Mouse (Mus musculus) spleen, adult 2 months (tissue): ENCODE measurements at regions not wholly inside any gene's neighbourhood (a gene's known extent, or its start where the extent isn't known, plus 50 kb on each side); places are given as distances from the start of the nearest gene placed in this dataset.

Source experiments
- DNase-seq, 2 experiments: peaks; one replicate each; pipeline versions ENCODE4 v3.0.0 to v3.0.0-alpha.2; 2012 to 2021; ENCODE audit warnings: low spot score in 2 of 2, low read depth in 1 of 2
- H3K27ac ChIP-seq: fragments of 200-500 bp; 2 replicates; pipeline ENCODE4 v1.5.1; 2012; ENCODE audit warnings: low read length, inconsistent platforms; ENCODE audit not compliant: insufficient read depth
- H3K27me3 ChIP-seq: fragments of 200-500 bp; 2 replicates; pipeline ENCODE4 v1.6.1; 2012; ENCODE audit warnings: mild to moderate bottlenecking, moderate library complexity, low read length, inconsistent platforms; ENCODE audit not compliant: control insufficient read depth, insufficient read depth
- H3K36me3 ChIP-seq: fragments of 200-500 bp; 2 replicates; pipeline ENCODE4 v1.6.1; 2012; ENCODE audit warnings: mild to moderate bottlenecking, low read length, inconsistent platforms; ENCODE audit not compliant: control insufficient read depth, insufficient read depth
- H3K4me1 ChIP-seq: fragments of 200-500 bp; 2 replicates; pipeline ENCODE4 v1.6.1; 2011; ENCODE audit warnings: inconsistent platforms; ENCODE audit not compliant: control insufficient read depth, insufficient read depth, insufficient read length
- H3K4me3 ChIP-seq: fragments of 200-500 bp; 2 replicates; pipeline ENCODE4 v1.5.1; 2011; ENCODE audit warnings: mild to moderate bottlenecking, inconsistent platforms; ENCODE audit not compliant: insufficient read depth, insufficient read length; ENCODE audit errors: extremely low read depth
- CTCF ChIP-seq: fragments of 200-500 bp; IDR thresholded peaks from 2 replicates; pipeline ENCODE4 v1.5.1; 2011; ENCODE audit warnings: mild to moderate bottlenecking, inconsistent platforms; ENCODE audit not compliant: insufficient read depth, insufficient read length, insufficient replicate concordance; ENCODE audit errors: extremely low read depth
- POLR2A ChIP-seq: fragments of 200-500 bp; IDR thresholded peaks from 2 replicates; pipeline ENCODE4 v1.6.1; 2011; ENCODE audit warnings: low read depth, low read length, inconsistent platforms
- WGBS: fragments of 180-500 bp; shearing (Covaris S2); methylation state at CpG from one replicate; pipeline ENCODE4 v1.1.7; 2018; 5-methylcytosine and 5-hydroxymethylcytosine counted together

- H3K36me3 ChIP-seq: no peaks in the 10 kb centered on the region
- 83% methylated on average over 6 of the region's 6 CpGs for WGBS
- no peak overlapping the region for H3K4me3 ChIP-seq
- H3K27ac ChIP-seq: no peak overlapping the region
- H3K4me1 ChIP-seq: no peaks in the 10 kb centered on the region
- no peak for DNase-seq
- H3K27me3 ChIP-seq: no peaks in the 10 kb centered on the region
- TF ChIP-seq CTCF (no peak), POLR2A (no peak)
Observed at GRCm38 (mm10) chr11:64317458-64317857, 117.7 kb upstream of the Hs3st3a1 start.

DNA sequence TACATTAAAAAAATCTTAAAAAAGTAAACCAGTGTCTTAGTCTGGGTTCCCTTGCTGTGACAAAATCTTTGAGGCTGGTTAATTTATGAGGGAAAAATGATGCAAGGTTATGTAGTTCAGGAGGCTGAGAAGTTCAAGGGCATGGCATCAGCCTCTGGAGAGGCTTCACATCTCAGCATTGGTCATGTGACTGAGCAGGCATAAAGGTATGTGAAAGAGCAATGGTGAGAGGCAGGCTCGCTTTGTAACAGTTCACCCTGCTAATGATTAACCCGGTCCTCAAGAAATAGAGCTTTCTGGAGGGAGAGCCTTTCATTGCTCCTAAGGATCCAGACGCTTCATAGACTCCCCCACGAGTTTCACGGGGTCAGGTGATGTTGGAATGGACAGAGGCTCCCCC lies 120.1 kb upstream of the Hs3st3a1 start:
- H3K27me3 ChIP-seq: no peaks in the 10 kb centered on the region
- H3K36me3 ChIP-seq: no peaks in the 10 kb centered on the region
- DNase-seq: no peak
- no peaks in the 10 kb centered on the region for H3K4me1 ChIP-seq
- 74% methylated on average over 5 of the region's 5 CpGs for WGBS
- H3K4me3 ChIP-seq: no peak overlapping the region
- TF ChIP-seq CTCF (no peak), POLR2A (no peak)
- no peak overlapping the region for H3K27ac ChIP-seq

- Histone ChIP-seq H3K4me3 (no peak overlapping the region), H3K27ac (no peak overlapping the region), H3K4me1 (no peaks in the 10 kb centered on the region), H3K36me3 (no peaks in the 10 kb centered on the region), H3K27me3 (no peaks in the 10 kb centered on the region)
- DNase-seq: no peak
- 76% methylated on average over 5 of the region's 5 CpGs for WGBS
- TF ChIP-seq CTCF: no peak
- no peak for TF ChIP-seq POLR2A
Observed at GRCm38 (mm10) chr11:64313241-64313640, 121.9 kb upstream of the Hs3st3a1 start.

DNA sequence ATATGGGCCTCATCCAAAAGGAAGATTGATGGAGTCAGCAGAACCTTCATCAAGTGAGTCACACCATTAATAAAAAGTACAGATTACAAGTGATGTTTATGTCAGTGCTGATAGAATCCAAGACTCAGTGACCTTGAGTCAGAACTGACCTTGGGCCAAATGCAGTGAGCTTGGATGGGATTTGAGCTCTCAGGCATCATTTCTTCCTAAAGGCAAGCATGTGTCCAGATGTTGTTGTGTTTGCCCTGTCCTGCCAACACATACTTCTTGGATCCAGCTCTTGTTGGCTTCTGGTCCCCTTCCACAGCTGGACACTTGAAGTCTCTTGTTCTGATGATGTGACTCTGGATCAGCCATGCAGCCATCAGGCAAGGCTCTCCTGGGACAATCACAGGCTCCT lies 125.3 kb upstream of the Hs3st3a1 start:
- DNase-seq: no peak
- H3K4me3 ChIP-seq: no peak overlapping the region

DNA sequence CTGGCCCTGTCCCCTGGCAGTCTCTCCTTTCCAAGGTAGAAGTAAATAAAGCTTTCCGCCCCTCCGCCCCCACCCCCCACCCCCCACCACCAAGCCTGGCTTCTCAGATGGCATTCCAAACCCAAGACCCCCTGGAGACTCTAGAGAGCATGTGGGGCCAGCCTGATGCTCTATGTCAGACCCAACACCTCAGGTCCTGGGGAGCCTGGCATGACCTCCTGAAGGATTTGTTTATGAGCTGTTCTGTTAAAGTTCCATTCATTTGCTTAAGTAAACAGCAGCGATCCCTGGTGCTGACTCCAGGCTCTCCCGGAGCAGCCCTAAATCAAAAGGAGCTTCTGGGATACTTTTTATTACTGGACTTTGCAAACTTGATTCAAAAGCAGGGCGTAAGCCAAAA lies 137.3 kb upstream of the Hs3st3a1 start:
- no peak overlapping the region for H3K4me3 ChIP-seq
- WGBS: 32% methylated on average over 5 of the region's 5 CpGs

More for the DNA sequence above, 125.3 kb upstream of the Hs3st3a1 start:
- no peaks in the 10 kb centered on the region for H3K4me1 ChIP-seq
- TF ChIP-seq CTCF: no peak
- no peak for TF ChIP-seq POLR2A
- no peaks in the 10 kb centered on the region for H3K36me3 ChIP-seq
- H3K27me3 ChIP-seq: no peaks in the 10 kb centered on the region
- no peak overlapping the region for H3K27ac ChIP-seq

GRCm38 (mm10) chr11:64288236-64288635 lies 146.9 kb upstream of the Hs3st3a1 start:
- WGBS: 89% methylated on average over 3 of the region's 3 CpGs
- Histone ChIP-seq H3K4me3 (no peak overlapping the region), H3K4me1 (no peaks in the 10 kb centered on the region), H3K36me3 (no peaks in the 10 kb centered on the region), H3K27ac (no peak overlapping the region), H3K27me3 (no peaks in the 10 kb centered on the region)
- TF ChIP-seq CTCF: no peak
- TF ChIP-seq POLR2A: no peak
- DNase-seq: no peak

More for the DNA sequence above, 137.3 kb upstream of the Hs3st3a1 start:
- H3K27me3 ChIP-seq: no peaks in the 10 kb centered on the region
- no peaks in the 10 kb centered on the region for H3K4me1 ChIP-seq
- no peaks in the 10 kb centered on the region for H3K36me3 ChIP-seq
- DNase-seq: no peak
- no peak overlapping the region for H3K27ac ChIP-seq
- TF ChIP-seq POLR2A: no peak
- no peak for TF ChIP-seq CTCF

DNA sequence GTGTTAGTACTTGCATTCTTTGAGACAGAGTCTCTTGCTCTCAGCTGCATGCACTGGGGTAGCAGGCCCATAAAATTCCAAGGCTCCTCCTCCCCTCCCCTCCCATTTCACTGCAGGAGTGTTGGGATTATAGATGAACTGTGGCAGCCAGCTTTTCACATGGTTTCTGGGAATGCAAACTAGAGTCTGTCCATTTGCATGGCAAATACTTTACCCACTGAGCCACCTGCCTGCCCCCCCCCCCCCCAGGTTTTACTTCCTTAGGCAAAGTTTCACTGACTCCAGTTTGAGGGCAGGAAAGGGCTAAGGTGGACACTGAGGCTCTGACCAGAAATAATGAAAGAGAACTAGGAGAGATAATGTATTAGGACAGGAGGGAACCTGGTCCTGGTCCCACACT lies 147.6 kb upstream of the Hs3st3a1 start:
- DNase-seq: no peak
- Histone ChIP-seq H3K4me1 (no peaks in the 10 kb centered on the region), H3K27me3 (no peaks in the 10 kb centered on the region), H3K27ac (no peak overlapping the region), H3K36me3 (no peaks in the 10 kb centered on the region), H3K4me3 (no peak overlapping the region)
- TF ChIP-seq POLR2A: no peak
- no peak for TF ChIP-seq CTCF
